Mouse (Mus musculus) forebrain, embryonic 15.5 days (tissue): ENCODE measurements at regions not wholly inside any gene's neighbourhood (a gene's known extent, or its start where the extent isn't known, plus 50 kb on each side); places are given as distances from the start of the nearest gene placed in this dataset.

Experiments
- ATAC-seq: fragments of 200-750 bp; cut with Nextera tagmentation; replicated peaks from 2 replicates; pipeline ENCODE4 v1.8.0; 2017; ENCODE audit warnings: mild to moderate bottlenecking, moderate TSS enrichment, moderate library complexity
- H3K27ac ChIP-seq: fragments of 300-500 bp; sonication (generic); replicated peaks from 2 replicates; pipeline ENCODE4 v1.5.1; 2015; ENCODE audit warnings: mild to moderate bottlenecking, inconsistent platforms
- H3K27me3 ChIP-seq: fragments of 300-500 bp; sonication (generic); 2 replicates; pipeline ENCODE4 v1.6.1; 2015; ENCODE audit warnings: inconsistent platforms
- H3K36me3 ChIP-seq: fragments of 300-500 bp; sonication (generic); 2 replicates; pipeline ENCODE4 v1.6.1; 2015; ENCODE audit warnings: mild to moderate bottlenecking, inconsistent platforms
- H3K4me1 ChIP-seq: fragments of 300-500 bp; sonication (generic); 2 replicates; pipeline ENCODE4 v1.6.1; 2015; ENCODE audit warnings: inconsistent platforms
- H3K4me2 ChIP-seq: fragments of 300-500 bp; sonication (generic); replicated peaks from 2 replicates; pipeline ENCODE4 v1.6.1; 2015; ENCODE audit warnings: mild to moderate bottlenecking, inconsistent platforms
- H3K4me3 ChIP-seq: fragments of 300-500 bp; sonication (generic); 2 replicates; pipeline ENCODE4 v1.5.1; 2015; ENCODE audit warnings: mild to moderate bottlenecking, inconsistent platforms
- H3K9ac ChIP-seq: fragments of 300-500 bp; sonication (generic); replicated peaks from 2 replicates; pipeline ENCODE4 v1.6.1; 2015; ENCODE audit warnings: mild to moderate bottlenecking, inconsistent platforms
- H3K9me3 ChIP-seq: fragments of 300-500 bp; sonication (generic); 2 replicates; pipeline ENCODE4 v1.6.1; 2016; ENCODE audit warnings: inconsistent platforms
- WGBS: fragments of 180-500 bp; shearing (Covaris S2); methylation state at CpG from one replicate; pipeline ENCODE4 v1.1.7; 2015; ENCODE audit warnings: mixed read lengths; 5-methylcytosine and 5-hydroxymethylcytosine counted together

- Histone ChIP-seq H3K27ac (no peak overlapping the region), H3K4me3 (no peak overlapping the region), H3K9me3 (no peaks in the 10 kb centered on the region; the same call in 1 of the 2 replicates), H3K4me1 (no peaks in the 10 kb centered on the region), H3K9ac (no peak overlapping the region), H3K4me2 (no peak overlapping the region), H3K36me3 (no peaks in the 10 kb centered on the region), H3K27me3 (no peaks in the 10 kb centered on the region)
- 93% methylated on average over 12 of the region's 12 CpGs for WGBS
- ATAC-seq, result no peak
Measured at GRCm38 (mm10) chr12:110332616-110333154, 53.8 kb downstream of the Dio3 start.

DNA sequence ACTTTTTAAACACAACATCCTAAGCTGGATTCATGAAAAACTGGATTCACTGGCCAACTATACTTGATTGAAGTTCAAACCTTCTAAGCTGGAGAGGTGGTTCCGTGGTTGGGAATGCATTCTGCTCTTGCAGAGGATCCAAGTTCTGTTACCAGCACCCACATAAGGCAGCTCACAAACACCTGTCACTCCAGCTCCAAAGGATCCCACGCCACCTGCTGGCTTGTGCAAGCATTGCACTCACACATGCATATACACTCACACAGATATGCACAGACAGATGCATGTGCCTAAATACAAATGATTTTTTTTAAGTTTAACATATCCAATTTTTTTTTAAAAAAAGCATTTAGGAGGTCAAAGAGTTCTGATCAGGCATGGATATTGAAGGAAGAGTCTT lies 55.7 kb downstream of the Dio3 start:
- Histone ChIP-seq H3K4me3 (no peak overlapping the region), H3K9ac (no peak overlapping the region), H3K4me2 (no peak overlapping the region), H3K9me3 (no peaks in the 10 kb centered on the region; the same call in 1 of the 2 replicates), H3K36me3 (no peaks in the 10 kb centered on the region), H3K27ac (no peak overlapping the region), H3K27me3 (no peaks in the 10 kb centered on the region), H3K4me1 (no peaks in the 10 kb centered on the region)
- WGBS, result 85% methylated on average over 2 of the region's 2 CpGs
- no peak for ATAC-seq

GRCm38 (mm10) chr12:110344280-110344827 lies 65.5 kb downstream of the Dio3 start:
- no peak for ATAC-seq
- 87% methylated on average over 4 of the region's 4 CpGs for WGBS
- H3K36me3 ChIP-seq, result no peaks in the 10 kb centered on the region

DNA sequence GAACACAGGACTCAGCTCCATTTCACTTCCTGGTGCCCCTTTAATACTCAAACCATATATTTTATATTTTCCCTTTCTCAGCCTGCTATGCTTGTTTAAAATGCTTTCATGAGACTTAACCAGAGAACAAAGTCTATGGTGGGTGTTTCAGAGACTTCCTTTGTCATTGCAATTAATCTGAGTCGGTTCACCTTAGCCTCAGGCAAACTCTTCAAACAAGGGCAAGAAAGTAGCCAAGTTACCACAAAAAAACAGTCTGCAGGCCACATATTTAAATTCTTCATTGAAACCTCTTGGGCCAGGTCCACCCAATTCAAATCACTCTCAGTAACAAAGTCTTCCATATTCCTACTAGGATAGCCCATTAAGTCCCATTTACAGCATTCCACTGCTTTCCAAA lies 70.8 kb downstream of the Dio3 start:
- no peaks in the 10 kb centered on the region for H3K36me3 ChIP-seq
- H3K27me3 ChIP-seq, result no peaks in the 10 kb centered on the region
- no peak overlapping the region for H3K27ac ChIP-seq
- ATAC-seq, result no peak
- 59% methylated on average over 1 of the region's 1 CpGs for WGBS
- no peak overlapping the region for H3K4me2 ChIP-seq
- H3K4me1 ChIP-seq, result no peaks in the 10 kb centered on the region
- H3K4me3 ChIP-seq, result no peak overlapping the region
- no peak overlapping the region for H3K9ac ChIP-seq
- H3K9me3 ChIP-seq, result no peaks in the 10 kb centered on the region

More at GRCm38 (mm10) chr12:110344280-110344827, 65.5 kb downstream of the Dio3 start:
- no peaks in the 10 kb centered on the region for H3K9me3 ChIP-seq
- H3K4me1 ChIP-seq, result no peaks in the 10 kb centered on the region
- no peak overlapping the region for H3K4me2 ChIP-seq
- H3K27ac ChIP-seq, result no peak overlapping the region
- no peak overlapping the region for H3K9ac ChIP-seq
- no peaks in the 10 kb centered on the region for H3K27me3 ChIP-seq
- H3K4me3 ChIP-seq, result no peak overlapping the region

DNA sequence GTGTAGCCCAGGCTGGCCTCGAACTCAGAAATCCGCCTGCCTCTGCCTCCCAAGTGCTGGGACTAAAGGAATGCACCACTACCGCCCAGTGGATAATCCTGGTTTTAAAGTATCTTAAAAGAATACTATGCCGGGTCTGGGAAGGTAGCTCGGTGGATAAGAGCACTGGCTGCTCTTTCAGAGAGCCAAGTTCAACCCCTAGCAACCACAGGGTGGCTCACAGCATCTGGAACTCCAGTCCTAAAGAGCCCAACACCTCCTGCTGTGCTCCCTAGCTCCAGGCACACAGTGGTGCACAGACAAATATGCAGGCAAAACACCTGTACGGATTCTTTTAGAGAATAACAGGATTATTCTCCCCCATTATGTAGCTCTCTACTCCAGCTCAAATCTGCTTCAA lies 77.0 kb downstream of the Dio3 start:
- no peak overlapping the region for H3K27ac ChIP-seq
- H3K4me1 ChIP-seq, result no peaks in the 10 kb centered on the region
- H3K4me3 ChIP-seq, result no peak overlapping the region
- ATAC-seq, result no peak
- H3K9ac ChIP-seq, result no peak overlapping the region
- H3K27me3 ChIP-seq, result no peaks in the 10 kb centered on the region
- H3K4me2 ChIP-seq, result no peak overlapping the region
- WGBS, result 69% methylated on average over 6 of the region's 6 CpGs
- no peaks in the 10 kb centered on the region for H3K36me3 ChIP-seq
- no peaks in the 10 kb centered on the region for H3K9me3 ChIP-seq

- Histone ChIP-seq H3K4me2 (no peak overlapping the region), H3K36me3 (no peaks in the 10 kb centered on the region), H3K4me3 (no peak overlapping the region), H3K27me3 (0 out of 2 replicates have a peak, but pooled peaks cover 2% of the 10 kb centered on the region), H3K4me1 (no peaks in the 10 kb centered on the region), H3K27ac (no peak overlapping the region), H3K9ac (no peak overlapping the region), H3K9me3 (no peaks in the 10 kb centered on the region)
- ATAC-seq, result no peak
- 95% methylated on average over 6 of the region's 6 CpGs for WGBS
Measured at GRCm38 (mm10) chr12:110367102-110367501, 79.8 kb upstream of the Ppp2r5c start.

DNA sequence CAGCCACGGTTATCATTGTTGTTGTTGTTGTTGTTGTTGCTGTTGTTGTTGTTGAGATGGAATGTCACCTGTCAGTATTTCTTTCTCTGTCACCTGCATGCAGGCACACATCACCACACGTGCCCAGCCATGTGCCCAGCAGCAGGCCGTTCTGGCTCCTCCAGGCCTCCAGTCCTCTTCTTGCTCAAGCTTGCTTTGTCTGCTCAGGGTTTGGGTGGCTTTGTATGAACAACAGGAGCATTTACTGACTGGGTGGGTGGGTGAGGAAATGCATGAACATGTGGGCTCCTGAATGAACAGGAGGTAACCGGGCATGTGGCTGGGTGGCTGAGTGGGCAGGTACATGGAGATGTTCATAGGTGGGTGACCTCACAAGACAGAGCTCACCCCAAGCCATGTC lies 79.1 kb upstream of the Ppp2r5c start:
- Histone ChIP-seq H3K4me2 (no peak overlapping the region), H3K4me3 (no peak overlapping the region), H3K4me1 (no peaks in the 10 kb centered on the region), H3K27me3 (0 out of 2 replicates have a peak, but pooled peaks cover 4% of the 10 kb centered on the region), H3K9ac (no peak overlapping the region), H3K36me3 (no peaks in the 10 kb centered on the region), H3K27ac (no peak overlapping the region), H3K9me3 (no peaks in the 10 kb centered on the region)
- 87% methylated on average over 4 of the region's 4 CpGs for WGBS
- ATAC-seq, result no peak

- H3K27me3 ChIP-seq, result peaks cover 22% of the 10 kb centered on the region; the same call in 1 of the 2 replicates
- H3K4me2 ChIP-seq, result no peak overlapping the region
- H3K4me3 ChIP-seq, result no peak overlapping the region
- H3K9ac ChIP-seq, result no peak overlapping the region
- H3K27ac ChIP-seq, result no peak overlapping the region
- H3K36me3 ChIP-seq, result no peaks in the 10 kb centered on the region
- 78% methylated on average over 13 of the region's 13 CpGs for WGBS
- no peaks in the 10 kb centered on the region for H3K9me3 ChIP-seq
- ATAC-seq, result no peak
- H3K4me1 ChIP-seq, result peaks cover 18% of the 10 kb centered on the region
Measured at GRCm38 (mm10) chr12:110371886-110372690, 74.8 kb upstream of the Ppp2r5c start.

DNA sequence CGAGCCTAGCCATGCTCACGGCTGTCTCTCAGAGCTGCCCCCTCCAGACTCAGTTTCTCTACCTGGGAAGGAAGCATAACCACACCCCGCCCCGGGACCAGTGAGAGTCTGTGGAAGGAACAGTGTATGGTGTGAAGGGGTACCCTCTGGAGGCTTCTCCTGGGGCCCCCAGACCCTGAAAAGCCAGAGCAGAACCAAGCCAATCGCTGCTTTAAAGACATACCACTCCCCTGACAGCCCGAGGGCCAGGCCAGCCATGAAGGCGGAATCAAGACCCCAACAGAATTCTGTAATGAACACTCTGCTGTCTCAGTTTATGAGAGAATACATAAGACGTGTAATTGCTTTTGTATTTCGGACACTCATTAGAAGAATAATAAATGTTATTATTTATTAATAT lies 73.9 kb upstream of the Ppp2r5c start:
- Histone ChIP-seq H3K27me3 (peaks cover 22% of the 10 kb centered on the region; the same call in 1 of the 2 replicates), H3K9ac (no peak overlapping the region), H3K27ac (no peak overlapping the region), H3K4me2 (peak overlapping the region; percentile 24; the same call in 1 of the 2 replicates), H3K9me3 (no peaks in the 10 kb centered on the region), H3K4me1 (peaks cover 18% of the 10 kb centered on the region), H3K36me3 (no peaks in the 10 kb centered on the region), H3K4me3 (no peak overlapping the region)
- 47% methylated on average over 9 of the region's 9 CpGs for whole genome bisulfite sequencing
- ATAC-seq, result no peak

DNA sequence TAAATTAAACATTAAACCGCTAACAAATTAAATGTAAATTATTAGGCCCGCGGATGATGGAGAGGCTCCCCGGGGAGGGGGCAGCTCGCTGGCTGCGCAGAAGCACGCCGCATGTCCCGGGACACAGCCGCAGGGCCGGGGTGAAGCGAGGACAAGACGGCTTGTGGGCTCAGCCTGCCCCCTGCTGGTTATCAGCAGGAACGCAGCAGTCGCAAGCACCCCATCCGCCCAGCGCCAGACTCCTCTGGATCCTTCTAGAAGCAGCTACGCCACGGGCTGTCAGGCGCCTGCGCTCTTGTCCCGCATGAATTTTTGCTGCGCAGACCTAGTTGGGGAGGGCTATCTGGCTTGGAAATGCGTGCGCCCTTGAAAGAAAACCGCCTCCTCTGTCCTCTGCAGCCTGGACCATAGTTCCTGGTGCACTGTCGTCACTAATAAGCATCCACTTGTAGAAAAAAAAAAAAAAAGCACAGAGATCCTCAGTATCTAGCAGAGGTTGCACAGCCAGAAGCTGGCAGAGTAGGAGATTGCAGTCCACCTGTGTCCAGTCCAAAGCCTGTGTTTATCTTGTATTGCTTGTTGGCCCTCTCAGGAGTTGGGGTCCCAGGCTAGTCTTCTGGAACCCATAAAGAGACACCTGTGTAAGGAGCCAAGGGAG lies 73.4 kb upstream of the Ppp2r5c start:
- WGBS, result 2% methylated on average over 27 of the region's 27 CpGs
- no peaks in the 10 kb centered on the region for H3K9me3 ChIP-seq
- H3K36me3 ChIP-seq, result no peaks in the 10 kb centered on the region
- ATAC-seq, result peak; percentile 86
- H3K27me3 ChIP-seq, result peaks cover 22% of the 10 kb centered on the region; the same call in 1 of the 2 replicates
- H3K4me3 ChIP-seq, result no peak overlapping the region
- no peak overlapping the region for H3K27ac ChIP-seq
- peak overlapping the region; percentile 24; the same call in 1 of the 2 replicates for H3K4me2 ChIP-seq
- H3K9ac ChIP-seq, result no peak overlapping the region
- H3K4me1 ChIP-seq, result peaks cover 18% of the 10 kb centered on the region

DNA sequence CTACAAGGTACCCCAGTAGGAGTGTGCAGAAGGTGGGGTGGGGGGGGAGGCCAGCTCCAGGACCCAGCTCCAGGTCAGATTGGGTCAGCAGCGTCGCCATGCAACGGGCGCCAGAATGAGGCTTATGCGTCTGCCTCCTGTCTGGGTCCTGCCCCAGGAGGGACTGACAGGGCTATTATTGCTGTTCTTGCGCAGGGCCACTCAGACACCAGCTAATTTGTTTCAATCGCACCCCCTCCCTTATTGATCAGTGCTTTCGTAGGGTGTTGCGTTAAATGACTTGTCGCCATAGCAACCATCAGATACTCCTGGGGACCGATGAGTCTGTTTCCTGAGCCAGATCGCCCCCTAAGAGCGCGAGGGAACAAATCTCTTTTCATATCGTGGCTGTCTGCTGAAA lies 71.8 kb upstream of the Ppp2r5c start:
- H3K36me3 ChIP-seq, result no peaks in the 10 kb centered on the region
- no peak overlapping the region for H3K27ac ChIP-seq
- ATAC-seq, result 0 out of 2 replicates have a peak, but pooled peaks have one; percentile 23
- H3K27me3 ChIP-seq, result peaks cover 22% of the 10 kb centered on the region; the same call in 1 of the 2 replicates
- no peak overlapping the region for H3K4me3 ChIP-seq
- H3K4me2 ChIP-seq, result peak overlapping the region; percentile 15
- no peaks in the 10 kb centered on the region for H3K9me3 ChIP-seq
- no peak overlapping the region for H3K9ac ChIP-seq
- WGBS, result 3% methylated on average over 15 of the region's 15 CpGs
- H3K4me1 ChIP-seq, result peaks cover 20% of the 10 kb centered on the region
